Mouse (Mus musculus): ENCODE data around the gene Psen2.

DNA sequence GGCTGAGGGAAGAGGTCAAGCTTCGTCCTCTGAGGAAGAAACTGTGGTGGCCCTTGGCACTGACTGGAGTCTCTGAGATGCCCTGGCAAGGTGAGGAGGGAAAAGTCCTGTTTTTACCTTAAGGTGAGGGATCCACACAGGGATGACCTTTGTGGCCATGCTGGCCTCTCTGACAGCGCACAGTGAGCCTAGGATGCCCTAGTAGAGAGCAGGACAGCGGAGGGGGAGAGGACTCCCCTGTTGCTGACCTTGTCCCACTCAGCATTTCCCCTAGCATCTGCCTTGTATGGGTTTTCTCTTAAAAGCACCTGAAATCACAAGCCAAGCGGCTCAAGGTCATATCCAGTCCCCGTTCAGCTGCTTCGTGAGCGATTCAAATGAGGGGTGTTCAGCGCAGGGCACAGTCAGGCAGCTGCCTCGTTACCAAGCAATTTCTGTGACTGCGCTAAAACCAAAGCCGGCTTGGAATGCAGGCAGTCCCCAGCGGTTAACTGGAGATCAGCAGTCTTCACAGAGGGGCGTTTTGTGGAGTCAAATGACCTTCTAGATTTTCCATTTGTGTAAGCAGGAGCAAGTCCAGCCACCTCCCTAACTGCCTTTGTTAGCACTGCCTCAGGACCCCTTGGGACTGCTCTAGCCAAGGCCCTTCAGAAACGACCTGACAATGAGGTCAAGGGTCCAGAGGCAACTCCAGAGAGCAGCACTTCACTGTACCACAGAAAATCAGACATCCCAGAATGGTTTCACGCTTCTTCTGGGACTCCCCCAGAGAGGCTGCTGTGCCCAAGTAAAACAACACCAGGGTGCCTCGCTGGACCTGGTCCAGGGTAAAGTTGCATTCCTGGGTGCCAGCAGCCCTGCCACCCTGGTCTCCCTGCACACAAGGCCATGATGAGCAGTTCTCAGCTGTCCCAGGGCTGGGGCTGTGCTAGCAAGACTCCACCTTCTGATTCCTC is 20.9 kb upstream of the Psen2 start:
- TF ChIP-seq CTCF (IDR thresholded peaks at IDR 0.05; ENCODE audit: control insufficient read depth, insufficient read depth, insufficient read length) (no peak), MYOG (IDR thresholded peaks at IDR 0.05; ENCODE audit: control insufficient read depth, extremely low read depth, insufficient read length) (no peak)
